Mouse (Mus musculus): Measurements from ENCODE around the gene Zfp148.

DNA sequence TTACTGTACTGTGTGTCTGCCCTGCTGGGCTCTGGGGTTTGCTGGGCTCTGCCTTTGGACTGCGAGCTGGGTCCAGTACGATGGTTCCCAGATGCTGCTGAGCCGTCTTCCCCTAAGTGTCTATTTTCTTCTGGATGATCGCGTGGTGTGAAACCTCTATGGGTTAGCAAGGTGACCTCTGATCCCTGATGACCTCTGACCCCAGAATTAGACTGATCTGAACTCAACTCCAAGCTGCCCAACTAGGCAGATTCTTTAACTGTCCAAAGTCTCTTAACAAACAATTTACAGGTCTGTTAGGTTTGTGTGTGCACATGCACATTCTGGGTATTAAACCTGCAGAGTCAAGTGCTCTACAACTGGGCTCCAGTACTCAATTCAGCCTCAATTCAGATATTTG is 37.5 kb upstream of the Zfp148 start:
- no peak for TF ChIP-seq CTCF (IDR thresholded peaks at IDR 0.05; ENCODE audit: control insufficient read depth, insufficient read depth, low read length)
- no peak for TF ChIP-seq POLR2A (IDR thresholded peaks at IDR 0.05; ENCODE audit: borderline replicate concordance, control insufficient read depth, low read depth, low read length)
